8 mouse cellular contexts compared by ENCODE assay signal in the genomic region with DNA sequence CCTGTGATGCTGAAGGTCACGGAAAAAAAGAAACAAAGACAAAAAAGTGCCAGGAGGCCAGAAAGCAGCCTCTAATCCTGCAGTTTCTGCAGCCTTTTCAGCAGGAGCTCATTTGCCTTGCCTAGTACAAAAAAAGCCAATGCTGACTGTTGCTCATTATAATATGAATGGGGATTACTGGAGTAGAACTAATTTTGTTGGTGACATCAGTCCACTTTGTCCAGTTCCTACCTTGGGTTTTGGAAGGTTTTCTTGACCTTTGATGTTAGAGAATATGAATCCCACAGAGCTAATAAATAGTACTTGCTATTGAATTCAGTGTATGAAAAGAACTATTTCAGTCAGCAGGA. TPM values are rescaled to one million over a fixed set of nuclear protein-coding genes. Genes with fewer than 3 reads are reported as not detected.
DNase-seq lines count a peak whose midpoint lies in the region; ATAC-seq and TF ChIP-seq lines count a peak whose summit lies in the region.

No protein-coding gene starts in this region.

- peaks cover 30% of the 10 kb centered on the region for H3K79me2 ChIP-seq in CH12.LX (replicated peaks; ENCODE audit: control insufficient read depth, extremely low read depth, insufficient read depth, poor library complexity, severe bottlenecking)

- peak overlapping the region; percentile 89 for H3K4me3 ChIP-seq in heart, embryonic 10.5 days
- peak overlapping the region; percentile 74 to 93 (median 90) for H3K4me3 ChIP-seq in CH12.LX (replicated peaks in 1 of 3; ENCODE audit: low read depth in 2 of 3, low read length in 2 of 3, poor library complexity in 1 of 3)
- peak overlapping the region; percentile 70 for H3K4me3 ChIP-seq in forebrain, embryonic 14.5 days (ENCODE audit: low read depth, low read length)
- H3K4me3 ChIP-seq in liver, embryonic 16.5 days (ENCODE audit: low read depth, low read length), result peak overlapping the region; percentile 94

- H3K9me3 ChIP-seq in heart, embryonic 10.5 days, result no peaks in the 10 kb centered on the region
- H3K9me3 ChIP-seq in CH12.LX (replicated peaks; ENCODE audit: low read length), result no peaks in the 10 kb centered on the region
- H3K9me3 ChIP-seq in forebrain, embryonic 14.5 days (replicated peaks; ENCODE audit: control insufficient read depth, low read length), result no peaks in the 10 kb centered on the region
- H3K9me3 ChIP-seq in liver, embryonic 16.5 days (replicated peaks; ENCODE audit: control insufficient read depth, low read length), result no peaks in the 10 kb centered on the region

- peaks cover 4% of the 10 kb centered on the region; the same call in 1 of the 2 replicates for H3K4me1 ChIP-seq in heart, embryonic 10.5 days
- H3K4me1 ChIP-seq in CH12.LX (ENCODE audit: control insufficient read depth in 1 of 2, insufficient read depth in 2 of 2), result peaks cover 0 to 29% of the 10 kb centered on the region in 2 experiments; a peak in 2 of 4 replicates
- peaks cover 9% of the 10 kb centered on the region; the same call in 1 of the 2 replicates for H3K4me1 ChIP-seq in forebrain, embryonic 14.5 days (ENCODE audit: control insufficient read depth, insufficient read depth, low read length)
- H3K4me1 ChIP-seq in liver, embryonic 16.5 days (ENCODE audit: control insufficient read depth, low read depth, low read length), result peaks cover 20% of the 10 kb centered on the region

- intact Hi-C loops in heart, postnatal 36 days (cut with DNase I), result loop anchor here (5.0 kb wide), 1 partner anchor 611 kb away; the partner anchor contains the start of gene Lin7c

- no peaks in the 10 kb centered on the region for H3K27me3 ChIP-seq in heart, embryonic 10.5 days (ENCODE audit: insufficient read depth, poor library complexity, severe bottlenecking)
- H3K27me3 ChIP-seq in CH12.LX (replicated peaks), result no peaks in the 10 kb centered on the region
- no peaks in the 10 kb centered on the region for H3K27me3 ChIP-seq in forebrain, embryonic 14.5 days (replicated peaks; ENCODE audit: control insufficient read depth, insufficient read depth, low read length)
- H3K27me3 ChIP-seq in liver, embryonic 16.5 days (ENCODE audit: control insufficient read depth, insufficient read depth, low read depth, low read length), result no peaks in the 10 kb centered on the region

- no peak for TF ChIP-seq CTCF in CH12.LX (conservative IDR thresholded peaks at IDR 0.05 in 1 of 2, IDR thresholded peaks at IDR 0.05 in 1 of 2; ENCODE audit: low read depth in 2 of 2, low read length in 2 of 2)

- no peak for TF ChIP-seq EP300 in CH12.LX (IDR thresholded peaks at IDR 0.05; ENCODE audit: low read length)

- in situ Hi-C loops in CH12.LX (cut with MboI; ENCODE audit: low pct_ligation_motif_present, low pct_unique_long_range_greater_than_20kb, low sequenced_read_pairs), result no loop called here

- dilution Hi-C loops in CH12.LX (cut with MboI; ENCODE audit: extremely low pct_ligation_motif_present, extremely low pct_unique_long_range_greater_than_20kb, low sequenced_read_pairs), result no loop called here

- H3K9ac ChIP-seq in CH12.LX (ENCODE audit: insufficient read depth, low read depth), result peak overlapping the region; percentile 42
- peak overlapping the region; percentile 71 for H3K9ac ChIP-seq in forebrain, embryonic 14.5 days (ENCODE audit: low read length)
- H3K9ac ChIP-seq in liver, embryonic 16.5 days (ENCODE audit: low read depth, low read length), result peak overlapping the region; percentile 81

- TF ChIP-seq POLR2A in CH12.LX (IDR thresholded peaks at IDR 0.05; ENCODE audit: low read depth, low read length), result no peak

- peak; percentile 13 for ATAC-seq in forebrain, embryonic 14.5 days
- no peak for ATAC-seq in liver, embryonic 16.5 days (ENCODE audit: low read depth)

- no peak for TF ChIP-seq RAD21 in CH12.LX (IDR thresholded peaks at IDR 0.05; ENCODE audit: low read depth, low read length)

- 0% methylated on average over 1 of the region's 1 CpGs for WGBS in heart, embryonic 10.5 days
- 0% methylated on average over 1 of the region's 1 CpGs for whole genome bisulfite sequencing in forebrain, embryonic 14.5 days
- 4% methylated on average over 1 of the region's 1 CpGs for WGBS in liver, embryonic 16.5 days (ENCODE audit: insufficient replicate concordance)

- peak overlapping the region; percentile 92 for H3K27ac ChIP-seq in heart, embryonic 10.5 days
- peak overlapping the region; percentile 59 for H3K27ac ChIP-seq in CH12.LX (ENCODE audit: insufficient read depth, low read depth)
- peak overlapping the region; percentile 63; the same call in 1 of the 2 replicates for H3K27ac ChIP-seq in forebrain, embryonic 14.5 days (ENCODE audit: low read depth, low read length)
- H3K27ac ChIP-seq in liver, embryonic 16.5 days (ENCODE audit: low read length), result peak overlapping the region; percentile 88

- peak overlapping the region; percentile 81 for H3K4me2 ChIP-seq in CH12.LX (ENCODE audit: insufficient read depth, low read depth, poor library complexity, severe bottlenecking)
- peak overlapping the region; percentile 78 for H3K4me2 ChIP-seq in forebrain, embryonic 14.5 days (ENCODE audit: low read length)
- H3K4me2 ChIP-seq in liver, embryonic 16.5 days (ENCODE audit: low read depth, low read length), result peak overlapping the region; percentile 73

- no peak for DNase-seq in heart, embryonic 10.5 days (ENCODE audit: low spot score)
- DNase-seq in heart, postnatal 36 days, result no peak
- DNase-seq in CH12.LX (ENCODE audit: extremely low read depth), result no peak
- peak; percentile 60 for DNase-seq in forebrain, embryonic 14.5 days (ENCODE audit: low spot score)
- no peak for DNase-seq in frontal cortex, postnatal 36 days (ENCODE audit: low spot score in 2 of 2)
- DNase-seq in ovary, adult 18-20 months (ENCODE audit: low spot score), result no peak
- no peak for DNase-seq in spleen, adult 18-20 months

- no peaks in the 10 kb centered on the region for H3K36me3 ChIP-seq in heart, embryonic 10.5 days
- peaks cover 0 to 11% of the 10 kb centered on the region in 2 experiments for H3K36me3 ChIP-seq in CH12.LX (replicated peaks in 1 of 2; ENCODE audit: control insufficient read depth in 1 of 2, insufficient read depth in 1 of 2, low read length in 1 of 2)
- no peaks in the 10 kb centered on the region for H3K36me3 ChIP-seq in forebrain, embryonic 14.5 days (ENCODE audit: control insufficient read depth, insufficient read depth, low read length)
- H3K36me3 ChIP-seq in liver, embryonic 16.5 days (ENCODE audit: control insufficient read depth, insufficient read depth), result no peaks in the 10 kb centered on the region

TF ChIP-seq in CH12.LX, 34 proteins besides CTCF, POLR2A, EP300 and RAD21:
- TF ChIP-seq ZC3H11A (IDR thresholded peaks at IDR 0.05; ENCODE audit: low read depth, low read length) (no peak), ELF1 (IDR thresholded peaks at IDR 0.05; ENCODE audit: low read depth, low read length) (no peak), MEF2A (IDR thresholded peaks at IDR 0.05; ENCODE audit: borderline replicate concordance, low read depth, low read length) (no peak), MAX (IDR thresholded peaks at IDR 0.05; ENCODE audit: low read length) (no peak), GABPA (IDR thresholded peaks at IDR 0.05; ENCODE audit: insufficient replicate concordance, low read depth, low read length) (no peak), HCFC1 (IDR thresholded peaks at IDR 0.05; ENCODE audit: low read depth, low read length) (no peak), TCF12 (IDR thresholded peaks at IDR 0.05; ENCODE audit: low read depth, low read length) (no peak), MXI1 (IDR thresholded peaks at IDR 0.05; ENCODE audit: low read depth, low read length) (no peak), CHD2 (IDR thresholded peaks at IDR 0.05; ENCODE audit: low read length) (no peak), ETS1 (conservative IDR thresholded peaks at IDR 0.05; ENCODE audit: low read depth, low read length) (no peak), RCOR1 (conservative IDR thresholded peaks at IDR 0.05; ENCODE audit: low read depth, low read length) (no peak), E2F4 (IDR thresholded peaks at IDR 0.05; ENCODE audit: insufficient replicate concordance, low read depth, low read length) (no peak), BHLHE40 (IDR thresholded peaks at IDR 0.05; ENCODE audit: low read depth, low read length) (no peak), JUN (IDR thresholded peaks at IDR 0.05; ENCODE audit: insufficient read depth, low read depth, low read length) (no peak), NELFE (IDR thresholded peaks at IDR 0.05; ENCODE audit: low read depth, low read length) (no peak)

RNA-seq across cellular contexts. Expression of gene Mettl15, which starts 0.8 kb away (rescaled TPM):
- 12.6 and 14.5 TPM in 2 replicates for polyA plus RNA-seq in heart, embryonic 10.5 days (2016; fragmentation: Nextera tagmentation; extraction: Ambion mirVana)
- 10 to 100 TPM; 11.2 to 13.5 TPM for total RNA-seq in heart, postnatal 36 days (2021)
- 4.6 and 5.6 TPM in 2 replicates for total RNA-seq in CH12.LX (2012; rRNA removed)
- 9.8 and 11.5 TPM in 2 replicates for total RNA-seq in CH12.LX (2014; rRNA removed)
- polyA plus RNA-seq in CH12.LX (2012; ENCODE audit: insufficient read length, low read depth), result 5.1 and 6.4 TPM in 2 replicates
- polyA plus RNA-seq in forebrain, embryonic 14.5 days (2014; fragmentation: Nextera tagmentation; extraction: Ambion mirVana), result 12.4 and 16.6 TPM in 2 replicates
- polyA plus RNA-seq in liver, embryonic 16.5 days (2015; fragmentation: Nextera tagmentation; extraction: Ambion mirVana), result 5.2 and 6.5 TPM in 2 replicates

RNA-seq across cellular contexts. Expression of gene Kif18a, which starts 0.8 kb away (rescaled TPM):
- 16.4 and 17.7 TPM in 2 replicates for polyA plus RNA-seq in heart, embryonic 10.5 days (2016; fragmentation: Nextera tagmentation; extraction: Ambion mirVana)
- under 1 TPM; 0.76 to 0.89 TPM for total RNA-seq in heart, postnatal 36 days (2021)
- total RNA-seq in CH12.LX (2012; rRNA removed), result 18.9 and 20.4 TPM in 2 replicates
- total RNA-seq in CH12.LX (2014; rRNA removed), result 48.4 and 59.3 TPM in 2 replicates
- 18.2 and 23.4 TPM in 2 replicates for polyA plus RNA-seq in CH12.LX (2012; ENCODE audit: insufficient read length, low read depth)
- polyA plus RNA-seq in forebrain, embryonic 14.5 days (2014; fragmentation: Nextera tagmentation; extraction: Ambion mirVana), result 19.1 and 20.5 TPM in 2 replicates
- polyA plus RNA-seq in liver, embryonic 16.5 days (2015; fragmentation: Nextera tagmentation; extraction: Ambion mirVana), result 21.3 and 26.5 TPM in 2 replicates
